Mouse (Mus musculus) lung, embryonic 16.5 days (tissue): ENCODE measurements around the gene Hspg2. TPM values are rescaled to one million over a fixed set of nuclear protein-coding genes. Genes with fewer than 3 reads are reported as not detected.
A peak's percentile ranks its signal among the peaks of the same experiment; 100 is the strongest.

Experiments
- ATAC-seq: fragments of 200-750 bp; cut with Nextera tagmentation; 2 replicates; pipeline ENCODE4 v1.8.0; 2017; ENCODE audit warnings: low read depth, mild to moderate bottlenecking, moderate library complexity
- H3K27ac ChIP-seq: fragments of 300-500 bp; sonication (generic); 2 replicates; pipeline ENCODE4 v1.5.1; 2014; ENCODE audit warnings: mild to moderate bottlenecking, control low read depth, low read length
- H3K27me3 ChIP-seq: fragments of 300-500 bp; sonication (generic); 2 replicates; pipeline ENCODE4 v1.6.1; 2014; ENCODE audit warnings: low read depth, low read length, mixed read lengths; ENCODE audit not compliant: control insufficient read depth, insufficient read depth
- H3K36me3 ChIP-seq: fragments of 300-500 bp; sonication (generic); 2 replicates; pipeline ENCODE4 v1.6.1; 2014; ENCODE audit warnings: low read length; ENCODE audit not compliant: control insufficient read depth, insufficient read depth
- H3K4me1 ChIP-seq: fragments of 300-500 bp; sonication (generic); replicated peaks from 2 replicates; pipeline ENCODE4 v1.6.1; 2014; ENCODE audit warnings: low read length, mixed read lengths; ENCODE audit not compliant: control insufficient read depth, insufficient read depth
- H3K4me2 ChIP-seq: fragments of 300-500 bp; sonication (generic); 2 replicates; pipeline ENCODE4 v1.6.1; 2014; ENCODE audit warnings: low read depth, low read length, control low read depth
- H3K4me3 ChIP-seq: fragments of 300-500 bp; sonication (generic); 2 replicates; pipeline ENCODE4 v1.5.1; 2014; ENCODE audit warnings: mild to moderate bottlenecking, low read length, control low read depth
- H3K9ac ChIP-seq: fragments of 300-500 bp; sonication (generic); 2 replicates; pipeline ENCODE4 v1.6.1; 2014; ENCODE audit warnings: low read length, control low read depth
- H3K9me3 ChIP-seq: fragments of 300-500 bp; sonication (generic); 2 replicates; pipeline ENCODE4 v1.6.1; 2016; ENCODE audit warnings: low read length; ENCODE audit not compliant: control insufficient read depth
- WGBS: fragments of 180-500 bp; shearing (Covaris S2); extraction: QIAGEN DNeasy Blood & Tissue Kit; methylation state at CpG from one replicate; pipeline ENCODE4 v1.1.7; 2014; 5-methylcytosine and 5-hydroxymethylcytosine counted together
- polyA plus RNA-seq: library from polyadenylated mRNA; unstranded; fragments of >200 nt; fragmentation: Nextera tagmentation; extraction: Ambion mirVana; gene quantifications from 2 replicates; pipeline ENCODE4 v1.2.1, GENCODE M21; 2015

The Hspg2 gene
- polyA plus RNA-seq, 1 experiment from 2014 or later: 35.2 TPM

- Histone ChIP-seq H3K27me3 (no peaks in the 10 kb centered on the region), H3K4me3 (peak overlapping the region; percentile 18), H3K4me1 (peaks cover 90% of the 10 kb centered on the region), H3K4me2 (peak overlapping the region; percentile 48), H3K9me3 (no peaks in the 10 kb centered on the region), H3K36me3 (no peaks in the 10 kb centered on the region), H3K9ac (peak overlapping the region; percentile 3), H3K27ac (peak overlapping the region; percentile 78)
- peak; percentile 39 for ATAC-seq
- WGBS: 24% methylated on average over 10 of the region's 10 CpGs
These were observed 7.6 kb downstream of the Hspg2 start for GRCm38 (mm10) chr4:137476065-137476760.

GRCm38 (mm10) chr4:137476761-137477237 lies 8.2 kb downstream of the Hspg2 start:
- 8% methylated on average over 17 of the region's 17 CpGs for WGBS
- no peaks in the 10 kb centered on the region for H3K27me3 ChIP-seq
- H3K4me3 ChIP-seq: peak overlapping the region; percentile 18
- H3K9ac ChIP-seq: peak overlapping the region; percentile 3
- H3K36me3 ChIP-seq: no peaks in the 10 kb centered on the region
- H3K4me1 ChIP-seq: peaks cover 90% of the 10 kb centered on the region
- H3K27ac ChIP-seq: peak overlapping the region; percentile 78
- no peak for ATAC-seq
- H3K4me2 ChIP-seq: peak overlapping the region; percentile 48
- no peaks in the 10 kb centered on the region for H3K9me3 ChIP-seq

- Histone ChIP-seq H3K36me3 (no peaks in the 10 kb centered on the region), H3K27ac (peak overlapping the region; percentile 78), H3K4me3 (no peak overlapping the region), H3K27me3 (no peaks in the 10 kb centered on the region), H3K4me2 (no peak overlapping the region), H3K9ac (peak overlapping the region; percentile 9; the same call in 1 of the 2 replicates), H3K4me1 (peaks cover 93% of the 10 kb centered on the region), H3K9me3 (no peaks in the 10 kb centered on the region)
- ATAC-seq: no peak
- 52% methylated on average over 6 of the region's 6 CpGs for WGBS
These were observed 9.0 kb downstream of the Hspg2 start for GRCm38 (mm10) chr4:137477611-137478010.

- peak overlapping the region; percentile 36 for H3K9ac ChIP-seq
- no peak overlapping the region for H3K4me3 ChIP-seq
- no peaks in the 10 kb centered on the region for H3K27me3 ChIP-seq
- H3K9me3 ChIP-seq: no peaks in the 10 kb centered on the region
- peaks cover 88% of the 10 kb centered on the region for H3K4me1 ChIP-seq
- H3K27ac ChIP-seq: peak overlapping the region; percentile 95
- no peak overlapping the region for H3K4me2 ChIP-seq
- WGBS: 53% methylated on average over 5 of the region's 5 CpGs
- H3K36me3 ChIP-seq: no peaks in the 10 kb centered on the region
- ATAC-seq: peak; percentile 24; the same call in 1 of the 2 replicates
These were observed 9.7 kb downstream of the Hspg2 start for GRCm38 (mm10) chr4:137478306-137478705.

GRCm38 (mm10) chr4:137479757-137480156 lies 11.2 kb downstream of the Hspg2 start:
- peaks cover 87% of the 10 kb centered on the region for H3K4me1 ChIP-seq
- H3K9ac ChIP-seq: no peak overlapping the region
- ATAC-seq: peak; percentile 46
- H3K4me2 ChIP-seq: no peak overlapping the region
- H3K9me3 ChIP-seq: no peaks in the 10 kb centered on the region
- peak overlapping the region; percentile 95 for H3K27ac ChIP-seq
- WGBS: 23% methylated on average over 6 of the region's 6 CpGs
- H3K36me3 ChIP-seq: no peaks in the 10 kb centered on the region
- H3K27me3 ChIP-seq: no peaks in the 10 kb centered on the region
- H3K4me3 ChIP-seq: no peak overlapping the region

GRCm38 (mm10) chr4:137480191-137480992 lies 11.8 kb downstream of the Hspg2 start:
- Histone ChIP-seq H3K27me3 (no peaks in the 10 kb centered on the region), H3K4me3 (no peak overlapping the region), H3K36me3 (no peaks in the 10 kb centered on the region), H3K27ac (peak overlapping the region; percentile 95), H3K9ac (peak overlapping the region; percentile 0), H3K4me1 (peaks cover 88% of the 10 kb centered on the region), H3K9me3 (no peaks in the 10 kb centered on the region), H3K4me2 (peak overlapping the region; percentile 30; the same call in 1 of the 2 replicates)
- 38% methylated on average over 19 of the region's 19 CpGs for WGBS
- ATAC-seq: no peak

- Histone ChIP-seq H3K9ac (peak overlapping the region; percentile 25; the same call in 1 of the 2 replicates), H3K4me3 (no peak overlapping the region), H3K27me3 (no peaks in the 10 kb centered on the region), H3K4me2 (0 out of 2 replicates have a peak overlapping the region, but pooled peaks have one; percentile 0), H3K9me3 (no peaks in the 10 kb centered on the region), H3K36me3 (no peaks in the 10 kb centered on the region), H3K27ac (peak overlapping the region; percentile 95), H3K4me1 (peaks cover 88% of the 10 kb centered on the region)
- WGBS: 32% methylated on average over 1 of the region's 1 CpGs
- ATAC-seq: no peak
These were observed 12.4 kb downstream of the Hspg2 start for GRCm38 (mm10) chr4:137480993-137481340.

GRCm38 (mm10) chr4:137481381-137482030 lies 12.9 kb downstream of the Hspg2 start:
- Histone ChIP-seq H3K27ac (peak overlapping the region; percentile 95), H3K4me1 (peaks cover 88% of the 10 kb centered on the region), H3K4me2 (0 out of 2 replicates have a peak overlapping the region, but pooled peaks have one; percentile 0), H3K27me3 (no peaks in the 10 kb centered on the region), H3K9me3 (no peaks in the 10 kb centered on the region), H3K36me3 (no peaks in the 10 kb centered on the region), H3K9ac (peak overlapping the region; percentile 42), H3K4me3 (no peak overlapping the region)
- ATAC-seq: no peak
- 53% methylated on average over 13 of the region's 13 CpGs for WGBS

GRCm38 (mm10) chr4:137483871-137484270 lies 15.3 kb downstream of the Hspg2 start:
- Histone ChIP-seq H3K4me1 (peaks cover 89% of the 10 kb centered on the region), H3K36me3 (no peaks in the 10 kb centered on the region), H3K4me2 (no peak overlapping the region), H3K27me3 (no peaks in the 10 kb centered on the region), H3K27ac (peak overlapping the region; percentile 84), H3K9ac (peak overlapping the region; percentile 18; the same call in 1 of the 2 replicates), H3K4me3 (no peak overlapping the region), H3K9me3 (no peaks in the 10 kb centered on the region)
- ATAC-seq: no peak
- WGBS: 15% methylated on average over 16 of the region's 16 CpGs
